Mouse (Mus musculus) spleen, postnatal 14 days (tissue): ENCODE measurements around the gene Spata31d1d.

Experiments used
- DNase-seq, 2 experiments: peaks; one replicate each; pipeline ENCODE4 v3.0.0; 2021 to 2022; ENCODE audit warnings: low spot score in 2 of 2

The Spata31d1d gene

DNA sequence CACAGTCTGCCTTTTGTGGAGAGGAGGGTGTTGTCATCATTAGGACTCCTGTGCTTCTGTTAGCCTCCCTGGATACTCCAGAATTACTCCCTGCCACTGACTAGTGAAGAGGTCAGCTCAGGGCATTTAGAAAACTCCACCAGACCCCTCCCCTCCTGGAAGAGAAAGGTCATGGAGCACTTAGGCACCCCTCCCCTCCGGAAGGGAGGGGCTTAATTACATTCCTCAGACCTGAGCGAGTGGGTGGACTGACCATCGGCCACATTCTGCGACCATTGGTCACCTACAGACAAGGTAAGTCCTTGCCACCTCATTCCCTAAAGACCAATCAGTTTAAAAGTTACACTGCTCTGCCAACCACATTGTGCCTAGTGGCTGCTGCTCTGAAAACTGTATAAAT, 52.2 kb downstream of the Spata31d1d start:
- DNase-seq, result no peak

DNA sequence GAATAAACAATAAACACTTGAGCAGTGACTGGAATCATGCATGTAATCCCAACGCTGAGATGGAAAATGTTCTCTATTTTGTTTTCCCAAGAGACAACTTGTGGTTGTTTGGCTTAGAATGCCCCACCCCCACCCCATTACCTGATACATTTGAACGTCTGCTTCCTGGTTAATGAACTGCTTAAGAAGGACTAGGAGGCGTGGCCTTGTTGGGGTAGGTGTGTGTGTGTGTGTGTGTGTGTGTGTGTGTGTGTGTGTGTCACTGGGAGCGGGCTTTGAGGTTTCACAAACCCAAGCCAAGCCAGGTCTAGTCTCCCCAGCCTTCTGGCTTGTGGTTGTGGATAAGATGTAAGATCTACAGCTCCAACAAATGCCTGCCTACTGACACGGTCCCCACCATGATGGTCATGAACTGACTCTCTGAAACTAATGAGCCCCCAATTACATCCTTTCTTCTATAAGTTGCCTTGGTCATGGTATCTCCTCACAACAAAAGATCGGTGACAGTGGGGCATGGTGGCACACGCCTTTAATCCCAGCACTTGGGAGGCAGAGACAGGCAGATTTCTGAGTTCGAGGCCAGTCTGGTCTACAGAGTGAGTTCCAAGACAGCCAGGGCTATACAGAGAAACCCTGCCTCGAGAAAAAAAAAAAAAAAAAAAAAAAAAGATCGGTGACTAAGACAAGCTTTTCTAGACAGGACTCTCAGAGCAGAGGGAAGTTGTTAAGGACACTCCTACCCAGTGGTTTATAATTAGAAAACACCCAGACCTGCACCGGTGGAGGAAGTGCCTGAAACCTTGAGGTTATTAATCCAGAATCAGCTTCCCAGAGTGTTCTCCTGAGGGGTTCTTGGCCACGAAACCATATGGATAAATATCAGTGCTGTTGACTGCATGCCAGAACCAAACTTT, 55.0 kb downstream of the Spata31d1d start:
- no peak for DNase-seq
